Mouse (Mus musculus): Measurements from ENCODE around the gene Baiap2l1.
"Not testable (repeated sequence)": the region's sequence is repeated elsewhere in the genome, so short reads cannot be mapped to it uniquely, and the experiment has no call there.

Baiap2l1 gene

GRCm38 (mm10) chr5:144344592-144344991 is 13.3 kb downstream of the Baiap2l1 start:
- no peak for DNase-seq

- DNase-seq: no peak
Observed at GRCm38 (mm10) chr5:144341085-144341484, 16.8 kb downstream of the Baiap2l1 start.

- DNase-seq: no peak
Observed at GRCm38 (mm10) chr5:144338787-144339186, 19.1 kb downstream of the Baiap2l1 start.

- not testable (repeated sequence) for DNase-seq
Observed at GRCm38 (mm10) chr5:144335357-144335756, 22.6 kb downstream of the Baiap2l1 start.

- peak; percentile 4 for DNase-seq
Observed at GRCm38 (mm10) chr5:144334010-144334409, 23.9 kb downstream of the Baiap2l1 start.

GRCm38 (mm10) chr5:144322717-144323116 is 35.2 kb downstream of the Baiap2l1 start:
- no peak for DNase-seq

GRCm38 (mm10) chr5:144321681-144322080 is 36.2 kb downstream of the Baiap2l1 start:
- no peak for DNase-seq

- peak; percentile 21 for DNase-seq
Observed at GRCm38 (mm10) chr5:144318286-144318685, 39.6 kb downstream of the Baiap2l1 start.

- DNase-seq: no peak
Observed at GRCm38 (mm10) chr5:144317426-144317825, 40.5 kb downstream of the Baiap2l1 start.

GRCm38 (mm10) chr5:144316442-144316841 is 41.5 kb downstream of the Baiap2l1 start:
- no peak for DNase-seq

- DNase-seq: peak; percentile 33
Observed at GRCm38 (mm10) chr5:144314731-144315494, 43.0 kb downstream of the Baiap2l1 start.

GRCm38 (mm10) chr5:144313335-144313734 is 44.6 kb downstream of the Baiap2l1 start:
- no peak for DNase-seq

- no peak for DNase-seq
Observed at GRCm38 (mm10) chr5:144312183-144312582, 45.7 kb downstream of the Baiap2l1 start.

GRCm38 (mm10) chr5:144308929-144309328 is 49.0 kb downstream of the Baiap2l1 start:
- no peak for DNase-seq

GRCm38 (mm10) chr5:144303071-144303470 is 54.8 kb downstream of the Baiap2l1 start:
- DNase-seq: no peak

GRCm38 (mm10) chr5:144296090-144296604 is 61.8 kb downstream of the Baiap2l1 start:
- no peak for DNase-seq

GRCm38 (mm10) chr5:144295357-144295756 is 62.6 kb downstream of the Baiap2l1 start:
- no peak for DNase-seq

- DNase-seq: no peak
Observed at GRCm38 (mm10) chr5:144294908-144295307, 63.0 kb downstream of the Baiap2l1 start.

- DNase-seq: no peak
Observed at GRCm38 (mm10) chr5:144289769-144290440, 68.0 kb downstream of the Baiap2l1 start.

- no peak for DNase-seq
Observed at GRCm38 (mm10) chr5:144288391-144288790, 69.5 kb downstream of the Baiap2l1 start.

- no peak for DNase-seq
Observed at GRCm38 (mm10) chr5:144287267-144287820, 70.6 kb downstream of the Baiap2l1 start.

GRCm38 (mm10) chr5:144286591-144287266 is 71.2 kb downstream of the Baiap2l1 start:
- DNase-seq: no peak

- DNase-seq: no peak
Observed at GRCm38 (mm10) chr5:144284599-144284998, 73.3 kb downstream of the Baiap2l1 start.
